Mouse (Mus musculus) midbrain, postnatal 0 days (tissue): ENCODE data around the gene 5730409E04Rik. TPM values are rescaled to one million over a fixed set of nuclear protein-coding genes. Genes with fewer than 3 reads are reported as not detected.
A peak's percentile ranks its signal among the peaks of the same experiment; 100 is the strongest.

ENCODE experiments used
- ATAC-seq: fragments of 200-750 bp; cut with Nextera tagmentation; 2 replicates; pipeline ENCODE4 v1.8.0; 2017; ENCODE audit warnings: moderate number of reproducible peaks, mild to moderate bottlenecking, moderate TSS enrichment, moderate library complexity; ENCODE audit not compliant: low FRiP score
- DNase-seq: peaks from one replicate; pipeline ENCODE4 v3.0.0-alpha.2; 2015; ENCODE audit warnings: low spot score
- H3K27ac ChIP-seq: fragments of 300-500 bp; sonication (generic); 2 replicates; pipeline ENCODE4 v1.5.1; 2014; ENCODE audit warnings: low read depth, mild to moderate bottlenecking, low read length, mixed read lengths
- H3K27me3 ChIP-seq: fragments of 300-500 bp; sonication (generic); 2 replicates; pipeline ENCODE4 v1.6.1; 2014; ENCODE audit warnings: low read length, control low read depth, mixed read lengths; ENCODE audit not compliant: insufficient read depth
- H3K36me3 ChIP-seq: fragments of 300-500 bp; sonication (generic); 2 replicates; pipeline ENCODE4 v1.6.1; 2014; ENCODE audit warnings: low read length, control low read depth, mixed read lengths; ENCODE audit not compliant: insufficient read depth
- H3K4me1 ChIP-seq: fragments of 300-500 bp; sonication (generic); 2 replicates; pipeline ENCODE4 v1.6.1; 2014; ENCODE audit warnings: mild to moderate bottlenecking, control low read depth, antibody characterized with exemption, low read length, mixed read lengths; ENCODE audit not compliant: insufficient read depth
- H3K4me2 ChIP-seq: fragments of 300-500 bp; sonication (generic); 2 replicates; pipeline ENCODE4 v1.6.1; 2014; ENCODE audit warnings: low read depth, mild to moderate bottlenecking, low read length, mixed read lengths; ENCODE audit not compliant: poor library complexity, severe bottlenecking
- H3K4me3 ChIP-seq: fragments of 300-500 bp; sonication (generic); 2 replicates; pipeline ENCODE4 v1.5.1; 2014; ENCODE audit warnings: low read depth, mild to moderate bottlenecking, low read length, moderate library complexity
- H3K9ac ChIP-seq: fragments of 300-500 bp; sonication (generic); replicated peaks from 2 replicates; pipeline ENCODE4 v1.6.1; 2014; ENCODE audit warnings: mild to moderate bottlenecking, low read length, moderate library complexity, mixed read lengths; ENCODE audit not compliant: poor library complexity, severe bottlenecking
- H3K9me3 ChIP-seq: fragments of 300-500 bp; sonication (generic); 2 replicates; pipeline ENCODE4 v1.6.1; 2016; ENCODE audit warnings: low read length, control low read depth
- CTCF ChIP-seq: IDR thresholded peaks from 2 replicates; pipeline ENCODE4 v1.5.1; 2016; ENCODE audit warnings: antibody characterized with exemption, mild to moderate bottlenecking
- WGBS: fragments of 180-500 bp; shearing (Covaris S2); extraction: QIAGEN DNeasy Blood & Tissue Kit; methylation state at CpG from one replicate; pipeline ENCODE4 v1.1.7; 2014; 5-methylcytosine and 5-hydroxymethylcytosine counted together
- polyA plus RNA-seq: library from polyadenylated mRNA; unstranded; fragments of >200 nt; fragmentation: Nextera tagmentation; extraction: Ambion mirVana; gene quantifications from 2 replicates; pipeline ENCODE4 v1.2.1, GENCODE M21; 2015
- total RNA-seq: library from RNA; depleted of rRNA; stranded (reverse); fragments of >200 nt; gene quantifications from 2 replicates; pipeline ENCODE4 v1.2.3, GENCODE M21; 2014

5730409E04Rik gene
- total and polyA plus RNA-seq, 2 experiments from 2014 or later, result 29.2 to 59.4 TPM

GRCm38 (mm10) chr4:126604141-126604540, 5.5 kb upstream of the 5730409E04Rik start:
- no peak for DNase-seq
- no peak for TF ChIP-seq CTCF
- Histone ChIP-seq H3K36me3 (no peaks in the 10 kb centered on the region), H3K4me2 (no peak overlapping the region), H3K27me3 (peaks cover 13% of the 10 kb centered on the region; the same call in 1 of the 2 replicates), H3K9me3 (no peaks in the 10 kb centered on the region), H3K4me3 (no peak overlapping the region), H3K4me1 (no peaks in the 10 kb centered on the region), H3K9ac (no peak overlapping the region), H3K27ac (no peak overlapping the region)
- ATAC-seq, result no peak
- 83% methylated on average over 2 of the region's 2 CpGs for WGBS

GRCm38 (mm10) chr4:126605751-126606150, 3.9 kb upstream of the 5730409E04Rik start:
- no peaks in the 10 kb centered on the region for H3K9me3 ChIP-seq
- H3K4me3 ChIP-seq, result no peak overlapping the region
- no peaks in the 10 kb centered on the region for H3K4me1 ChIP-seq
- no peak for TF ChIP-seq CTCF
- H3K9ac ChIP-seq, result no peak overlapping the region
- H3K36me3 ChIP-seq, result no peaks in the 10 kb centered on the region
- H3K27me3 ChIP-seq, result peaks cover 13% of the 10 kb centered on the region; the same call in 1 of the 2 replicates
- DNase-seq (no peak), ATAC-seq (no peak)
- no peak overlapping the region for H3K27ac ChIP-seq
- no peak overlapping the region for H3K4me2 ChIP-seq
- 84% methylated on average over 4 of the region's 4 CpGs for WGBS

- 92% methylated on average over 17 of the region's 17 CpGs for WGBS
- Histone ChIP-seq H3K27ac (no peak overlapping the region), H3K36me3 (peaks cover 17% of the 10 kb centered on the region), H3K4me2 (no peak overlapping the region), H3K27me3 (no peaks in the 10 kb centered on the region), H3K4me3 (no peak overlapping the region), H3K9me3 (no peaks in the 10 kb centered on the region), H3K9ac (no peak overlapping the region), H3K4me1 (no peaks in the 10 kb centered on the region)
- DNase-seq (no peak), ATAC-seq (no peak)
- no peak for TF ChIP-seq CTCF
Measured at GRCm38 (mm10) chr4:126611991-126612390, 2.4 kb downstream of the 5730409E04Rik start.

- Histone ChIP-seq H3K4me1 (peaks cover 3% of the 10 kb centered on the region; the same call in 1 of the 2 replicates), H3K9me3 (no peaks in the 10 kb centered on the region), H3K9ac (no peak overlapping the region), H3K4me3 (no peak overlapping the region), H3K27ac (no peak overlapping the region), H3K27me3 (peaks cover under 1% of the 10 kb centered on the region; the same call in 1 of the 2 replicates), H3K4me2 (no peak overlapping the region), H3K36me3 (peaks cover 17% of the 10 kb centered on the region)
- TF ChIP-seq CTCF, result no peak
- ATAC-seq (no peak), DNase-seq (no peak)
- 87% methylated on average over 4 of the region's 4 CpGs for WGBS
Measured at GRCm38 (mm10) chr4:126616312-126616711, 6.7 kb downstream of the 5730409E04Rik start.

GRCm38 (mm10) chr4:126619691-126620330, 10.2 kb downstream of the 5730409E04Rik start:
- peak overlapping the region; percentile 50 for H3K9ac ChIP-seq
- 1% methylated on average over 31 of the region's 33 CpGs for WGBS
- no peak overlapping the region for H3K27ac ChIP-seq
- peak overlapping the region; percentile 50 for H3K4me2 ChIP-seq
- DNase-seq (peak; percentile 40), ATAC-seq (no peak)
- TF ChIP-seq CTCF, result no peak
- H3K27me3 ChIP-seq, result peaks cover 10% of the 10 kb centered on the region; the same call in 1 of the 2 replicates
- H3K9me3 ChIP-seq, result no peaks in the 10 kb centered on the region
- peaks cover 3% of the 10 kb centered on the region; the same call in 1 of the 2 replicates for H3K4me1 ChIP-seq
- H3K4me3 ChIP-seq, result peak overlapping the region; percentile 26; the same call in 1 of the 2 replicates
- H3K36me3 ChIP-seq, result no peaks in the 10 kb centered on the region; the same call in 1 of the 2 replicates

GRCm38 (mm10) chr4:126620349-126620874, 10.8 kb downstream of the 5730409E04Rik start:
- H3K4me2 ChIP-seq, result peak overlapping the region; percentile 50
- no peak for TF ChIP-seq CTCF
- no peak overlapping the region for H3K27ac ChIP-seq
- DNase-seq (no peak), ATAC-seq (no peak)
- 14% methylated on average over 13 of the region's 13 CpGs for WGBS
- H3K4me1 ChIP-seq, result peaks cover 3% of the 10 kb centered on the region; the same call in 1 of the 2 replicates
- peak overlapping the region; percentile 26; the same call in 1 of the 2 replicates for H3K4me3 ChIP-seq
- peak overlapping the region; percentile 50; the same call in 1 of the 2 replicates for H3K9ac ChIP-seq
- peaks cover 10% of the 10 kb centered on the region; the same call in 1 of the 2 replicates for H3K27me3 ChIP-seq
- no peaks in the 10 kb centered on the region for H3K9me3 ChIP-seq
- no peaks in the 10 kb centered on the region for H3K36me3 ChIP-seq
